Mouse (Mus musculus): ENCODE measurements around the gene Rsl24d1. TPM values are rescaled to one million over a fixed set of nuclear protein-coding genes. Genes with fewer than 3 reads are reported as not detected.

Gene Rsl24d1
- polyA plus RNA-seq, 1 experiment from 2014 or later: 193 TPM

Other genes with a start within 250 kb of the Rsl24d1 start
- gene Pygo1, start 187.8 kb upstream of the Rsl24d1 start, polyA plus RNA-seq (2014; fragmentation: Nextera tagmentation; extraction: Ambion mirVana): 10.7 and 12.7 TPM in 2 replicates
- 1.1 and 1.5 TPM in 2 replicates for gene Dyx1c1, start 154.6 kb upstream of the Rsl24d1 start, polyA plus RNA-seq (2014; fragmentation: Nextera tagmentation; extraction: Ambion mirVana)
- gene Gm44503, start 154.6 kb upstream of the Rsl24d1 start, polyA plus RNA-seq (2014; fragmentation: Nextera tagmentation; extraction: Ambion mirVana): 0.14 and 0.18 TPM in 2 replicates
- 12.7 and 16.7 TPM in 2 replicates for gene Ccpg1os, start 128.0 kb upstream of the Rsl24d1 start, polyA plus RNA-seq (2014; fragmentation: Nextera tagmentation; extraction: Ambion mirVana)
- gene Ccpg1, start 128.0 kb upstream of the Rsl24d1 start, polyA plus RNA-seq (2014; fragmentation: Nextera tagmentation; extraction: Ambion mirVana): 20.1 and 21.9 TPM in 2 replicates
- gene Pigb, start 73.0 kb upstream of the Rsl24d1 start, polyA plus RNA-seq (2014; fragmentation: Nextera tagmentation; extraction: Ambion mirVana): 17.9 and 18.1 TPM in 2 replicates
- gene Rab27a, start 68.6 kb upstream of the Rsl24d1 start, polyA plus RNA-seq (2014; fragmentation: Nextera tagmentation; extraction: Ambion mirVana): 2.4 and 2.5 TPM in 2 replicates
- 0.28 TPM in 1 of 2 replicates, not detected in the other for gene Khdc3, start 11.6 kb upstream of the Rsl24d1 start, polyA plus RNA-seq (2014; fragmentation: Nextera tagmentation; extraction: Ambion mirVana)
- 0.24 TPM in 1 of 2 replicates, not detected in the other for gene Gm20509, start 11.0 kb upstream of the Rsl24d1 start, polyA plus RNA-seq (2014; fragmentation: Nextera tagmentation; extraction: Ambion mirVana)

Data from embryonic facial prominence, embryonic 11.5 days (tissue).